Mouse (Mus musculus) limb, embryonic 15.5 days (tissue): ENCODE measurements around the gene Map4. TPM values are rescaled to one million over a fixed set of nuclear protein-coding genes. Genes with fewer than 3 reads are reported as not detected.

Experiments used
- ATAC-seq: fragments of 200-750 bp; cut with Nextera tagmentation; 2 replicates; pipeline ENCODE4 v1.8.0; 2017; ENCODE audit warnings: low read depth, moderate TSS enrichment; ENCODE audit not compliant: insufficient number of reproducible peaks, low FRiP score, low TSS enrichment
- H3K27ac ChIP-seq: fragments of 300-500 bp; sonication (generic); 2 replicates; pipeline ENCODE4 v1.5.1; 2015; ENCODE audit warnings: moderate library complexity, mild to moderate bottlenecking, inconsistent platforms
- H3K27me3 ChIP-seq: fragments of 300-500 bp; sonication (generic); 2 replicates; pipeline ENCODE4 v1.6.1; 2015; ENCODE audit warnings: inconsistent platforms
- H3K36me3 ChIP-seq: fragments of 300-500 bp; sonication (generic); 2 replicates; pipeline ENCODE4 v1.6.1; 2015; ENCODE audit warnings: inconsistent platforms
- H3K4me1 ChIP-seq: fragments of 300-500 bp; sonication (generic); 2 replicates; pipeline ENCODE4 v1.6.1; 2015; ENCODE audit warnings: inconsistent platforms
- H3K4me2 ChIP-seq: fragments of 300-500 bp; sonication (generic); 2 replicates; pipeline ENCODE4 v1.6.1; 2015; ENCODE audit warnings: mild to moderate bottlenecking, inconsistent platforms
- H3K4me3 ChIP-seq: fragments of 300-500 bp; sonication (generic); 2 replicates; pipeline ENCODE4 v1.5.1; 2015; ENCODE audit warnings: mild to moderate bottlenecking, inconsistent platforms
- H3K9ac ChIP-seq: fragments of 300-500 bp; sonication (generic); 2 replicates; pipeline ENCODE4 v1.6.1; 2015; ENCODE audit warnings: inconsistent platforms
- H3K9me3 ChIP-seq: fragments of 300-500 bp; sonication (generic); 2 replicates; pipeline ENCODE4 v1.6.1; 2016; ENCODE audit warnings: inconsistent platforms
- WGBS: fragments of 180-500 bp; shearing (Covaris S2); methylation state at CpG from one replicate; pipeline ENCODE4 v1.1.7; 2015; 5-methylcytosine and 5-hydroxymethylcytosine counted together
- polyA plus RNA-seq: library from polyadenylated mRNA; unstranded; fragments of >200 nt; fragmentation: Nextera tagmentation; extraction: Ambion mirVana; gene quantifications from 2 replicates; pipeline ENCODE4 v1.2.1, GENCODE M21; 2015

Gene Map4
- polyA plus RNA-seq = 67.1 and 80.0 TPM in 2 replicates

- peaks cover 11% of the 10 kb centered on the region for H3K4me1 ChIP-seq
- H3K27me3 ChIP-seq = no peaks in the 10 kb centered on the region
- H3K9ac ChIP-seq = peak within 1 kb of the TSS; percentile 87
- WGBS = under 1% methylated on average over 91 of the region's 94 CpGs
- H3K4me2 ChIP-seq = peak within 1 kb of the TSS; percentile 71
- H3K27ac ChIP-seq = peak within 1 kb of the TSS; percentile 96
- H3K4me3 ChIP-seq = peak within 1 kb of the TSS; percentile 83
- peak; percentile 97 for ATAC-seq
- no peaks in the 10 kb centered on the region for H3K9me3 ChIP-seq
- no peaks in the 10 kb centered on the region for H3K36me3 ChIP-seq
Observed at GRCm38 (mm10) chr9:109931257-109932171, at the start of gene Map4. Gene Map4 (plus strand): TSS chr9:109931460.

GRCm38 (mm10) chr9:109886259-109886658, 45.0 kb upstream of the Map4 start:
- 72% methylated on average over 4 of the region's 4 CpGs for WGBS
- H3K36me3 ChIP-seq = peaks cover 98% of the 10 kb centered on the region

GRCm38 (mm10) chr9:109887321-109887720, 43.9 kb upstream of the Map4 start:
- no peak overlapping the region for H3K4me3 ChIP-seq
- no peaks in the 10 kb centered on the region for H3K27me3 ChIP-seq
- no peaks in the 10 kb centered on the region for H3K4me1 ChIP-seq
- no peak overlapping the region for H3K9ac ChIP-seq
- peaks cover 98% of the 10 kb centered on the region for H3K36me3 ChIP-seq
- H3K9me3 ChIP-seq = no peaks in the 10 kb centered on the region
- H3K4me2 ChIP-seq = no peak overlapping the region
- WGBS = 86% methylated on average over 5 of the region's 5 CpGs
- H3K27ac ChIP-seq = no peak overlapping the region
- no peak for ATAC-seq

More at GRCm38 (mm10) chr9:109886259-109886658, 45.0 kb upstream of the Map4 start:
- H3K4me1 ChIP-seq = no peaks in the 10 kb centered on the region
- H3K9me3 ChIP-seq = no peaks in the 10 kb centered on the region
- H3K4me2 ChIP-seq = no peak overlapping the region
- no peak overlapping the region for H3K4me3 ChIP-seq
- H3K9ac ChIP-seq = no peak overlapping the region
- H3K27me3 ChIP-seq = no peaks in the 10 kb centered on the region
- no peak for ATAC-seq
- H3K27ac ChIP-seq = no peak overlapping the region

- Histone ChIP-seq H3K4me1 (peaks cover 7% of the 10 kb centered on the region; the same call in 1 of the 2 replicates), H3K4me2 (no peak overlapping the region), H3K27ac (no peak overlapping the region), H3K4me3 (no peak overlapping the region), H3K27me3 (no peaks in the 10 kb centered on the region), H3K9ac (no peak overlapping the region), H3K9me3 (no peaks in the 10 kb centered on the region), H3K36me3 (peaks cover 75% of the 10 kb centered on the region)
- WGBS = 86% methylated on average over 8 of the region's 8 CpGs
- no peak for ATAC-seq
Observed at GRCm38 (mm10) chr9:109891501-109891900, 39.8 kb upstream of the Map4 start.

- no peaks in the 10 kb centered on the region for H3K9me3 ChIP-seq
- peaks cover 9% of the 10 kb centered on the region; the same call in 1 of the 2 replicates for H3K4me1 ChIP-seq
- H3K36me3 ChIP-seq = peaks cover 64% of the 10 kb centered on the region
- H3K27me3 ChIP-seq = no peaks in the 10 kb centered on the region
- 66% methylated on average over 5 of the region's 5 CpGs for WGBS
- no peak overlapping the region for H3K4me2 ChIP-seq
- no peak overlapping the region for H3K9ac ChIP-seq
- no peak for ATAC-seq
- no peak overlapping the region for H3K27ac ChIP-seq
- no peak overlapping the region for H3K4me3 ChIP-seq
Observed at GRCm38 (mm10) chr9:109892651-109893250, 38.5 kb upstream of the Map4 start.

- 27% methylated on average over 6 of the region's 6 CpGs for WGBS
- H3K9ac ChIP-seq = no peak overlapping the region
- peak overlapping the region; percentile 43 for H3K27ac ChIP-seq
- H3K4me1 ChIP-seq = peaks cover 11% of the 10 kb centered on the region; the same call in 1 of the 2 replicates
- no peaks in the 10 kb centered on the region for H3K27me3 ChIP-seq
- H3K9me3 ChIP-seq = no peaks in the 10 kb centered on the region
- no peak overlapping the region for H3K4me2 ChIP-seq
- no peak overlapping the region for H3K4me3 ChIP-seq
- peaks cover 46% of the 10 kb centered on the region for H3K36me3 ChIP-seq
- ATAC-seq = peak; percentile 68
Observed at GRCm38 (mm10) chr9:109894413-109895090, 36.7 kb upstream of the Map4 start.

GRCm38 (mm10) chr9:109895593-109895992, 35.7 kb upstream of the Map4 start:
- Histone ChIP-seq H3K4me1 (peaks cover 11% of the 10 kb centered on the region; the same call in 1 of the 2 replicates), H3K27ac (no peak overlapping the region), H3K9ac (no peak overlapping the region), H3K36me3 (peaks cover 35% of the 10 kb centered on the region), H3K4me3 (no peak overlapping the region), H3K9me3 (no peaks in the 10 kb centered on the region), H3K4me2 (no peak overlapping the region), H3K27me3 (no peaks in the 10 kb centered on the region)
- 82% methylated on average over 6 of the region's 6 CpGs for WGBS
- no peak for ATAC-seq

GRCm38 (mm10) chr9:109896253-109897150, 34.8 kb upstream of the Map4 start:
- H3K27me3 ChIP-seq = no peaks in the 10 kb centered on the region
- H3K4me3 ChIP-seq = no peak overlapping the region
- peaks cover 26% of the 10 kb centered on the region for H3K36me3 ChIP-seq
- no peak overlapping the region for H3K27ac ChIP-seq
- no peaks in the 10 kb centered on the region for H3K9me3 ChIP-seq
- H3K9ac ChIP-seq = no peak overlapping the region
- H3K4me1 ChIP-seq = peaks cover 11% of the 10 kb centered on the region; the same call in 1 of the 2 replicates
- WGBS = 74% methylated on average over 8 of the region's 8 CpGs
- ATAC-seq = no peak
- no peak overlapping the region for H3K4me2 ChIP-seq

- no peaks in the 10 kb centered on the region for H3K9me3 ChIP-seq
- no peaks in the 10 kb centered on the region for H3K27me3 ChIP-seq
- H3K36me3 ChIP-seq = peaks cover 13% of the 10 kb centered on the region
- no peak overlapping the region for H3K4me3 ChIP-seq
- no peak for ATAC-seq
- no peak overlapping the region for H3K9ac ChIP-seq
- peaks cover 11% of the 10 kb centered on the region; the same call in 1 of the 2 replicates for H3K4me1 ChIP-seq
- no peak overlapping the region for H3K4me2 ChIP-seq
- 29% methylated on average over 2 of the region's 2 CpGs for WGBS
- H3K27ac ChIP-seq = no peak overlapping the region; the same call in 1 of the 2 replicates
Observed at GRCm38 (mm10) chr9:109898027-109898426, 33.2 kb upstream of the Map4 start.

- H3K4me3 ChIP-seq = no peak overlapping the region
- no peak for ATAC-seq
- H3K27me3 ChIP-seq = no peaks in the 10 kb centered on the region
- H3K9me3 ChIP-seq = no peaks in the 10 kb centered on the region
- no peaks in the 10 kb centered on the region for H3K36me3 ChIP-seq
- H3K4me1 ChIP-seq = peaks cover 7% of the 10 kb centered on the region; the same call in 1 of the 2 replicates
- 44% methylated on average over 13 of the region's 15 CpGs for WGBS
- H3K27ac ChIP-seq = no peak overlapping the region
- H3K9ac ChIP-seq = no peak overlapping the region
- no peak overlapping the region for H3K4me2 ChIP-seq
Observed at GRCm38 (mm10) chr9:109899361-109899760, 31.9 kb upstream of the Map4 start.

- Histone ChIP-seq H3K9me3 (no peaks in the 10 kb centered on the region), H3K27me3 (no peaks in the 10 kb centered on the region), H3K9ac (no peak overlapping the region), H3K4me1 (peaks cover 4% of the 10 kb centered on the region; the same call in 1 of the 2 replicates), H3K4me3 (no peak overlapping the region), H3K4me2 (no peak overlapping the region), H3K27ac (no peak overlapping the region), H3K36me3 (no peaks in the 10 kb centered on the region)
- ATAC-seq = no peak
- 65% methylated on average over 8 of the region's 8 CpGs for WGBS
Observed at GRCm38 (mm10) chr9:109899774-109900173, 31.5 kb upstream of the Map4 start.
